Mouse (Mus musculus): Measurements from ENCODE around the gene Gm6880. TPM values are rescaled to one million over a fixed set of nuclear protein-coding genes. Genes with fewer than 3 reads are reported as not detected.

Gm6880 gene
- not detected in 2 replicates for polyA plus RNA-seq (2021; fragmentation: Nextera tagmentation)
- long read RNA-seq, experiment 1: 0 reads
- long read RNA-seq, experiment 2: 0 reads

DNA sequence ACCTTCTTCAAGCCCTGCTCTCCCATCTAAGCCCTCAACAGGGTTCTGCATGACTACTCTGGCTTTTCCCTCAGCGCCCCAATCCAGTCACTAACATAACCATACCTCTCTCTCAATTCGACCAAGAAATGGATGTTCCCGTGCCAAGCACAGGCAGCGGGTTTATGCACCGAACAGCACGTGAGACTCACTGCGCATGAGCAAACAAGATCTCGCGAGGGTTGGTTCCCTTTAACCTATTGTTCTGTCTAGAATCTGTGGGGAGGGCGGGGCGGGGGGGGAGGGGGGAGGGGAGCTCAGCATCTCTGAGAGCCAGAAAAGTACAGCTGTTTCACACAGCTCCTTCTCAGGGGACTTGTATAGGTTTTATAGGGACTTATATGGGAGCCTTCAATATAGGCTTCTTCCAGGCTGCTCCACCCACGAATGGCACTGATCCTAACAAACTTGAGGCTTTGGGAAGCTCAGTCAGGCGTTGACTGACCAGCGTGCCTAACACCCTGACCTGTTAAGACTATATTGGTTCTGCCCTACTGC is at the start of gene Gm6880:
Gene Gm6880 (minus strand): TSS at position 51 of the 537 bp plus-strand sequence.

Other genes starting within 250 kb of the Gm6880 start
- 2.1 and 4.3 TPM in 2 replicates for gene Flna, start 231.6 kb downstream of the Gm6880 start, polyA plus RNA-seq (2021; fragmentation: Nextera tagmentation)
- 7.1 and 8.8 TPM in 2 replicates for gene Emd, start 226.7 kb downstream of the Gm6880 start, polyA plus RNA-seq (2021; fragmentation: Nextera tagmentation)
- 1,201 and 1,311 TPM in 2 replicates for gene Rpl10, start 210.6 kb downstream of the Gm6880 start, polyA plus RNA-seq (2021; fragmentation: Nextera tagmentation)
- gene Taz, start 199.5 kb downstream of the Gm6880 start, polyA plus RNA-seq (2021; fragmentation: Nextera tagmentation): 29.8 and 29.9 TPM in 2 replicates
- gene Dnase1l1, start 199.1 kb downstream of the Gm6880 start, polyA plus RNA-seq (2021; fragmentation: Nextera tagmentation): 1.7 and 2.5 TPM in 2 replicates
- 140 and 145 TPM in 2 replicates for gene Atp6ap1, start 184.3 kb downstream of the Gm6880 start, polyA plus RNA-seq (2021; fragmentation: Nextera tagmentation)
- gene Gdi1, start 176.4 kb downstream of the Gm6880 start, polyA plus RNA-seq (2021; fragmentation: Nextera tagmentation): 178 and 191 TPM in 2 replicates
- 23.2 and 25.5 TPM in 2 replicates for gene Fam50a, start 168.4 kb downstream of the Gm6880 start, polyA plus RNA-seq (2021; fragmentation: Nextera tagmentation)
- gene Plxna3, start 152.3 kb downstream of the Gm6880 start, polyA plus RNA-seq (2021; fragmentation: Nextera tagmentation): 1.3 and 1.4 TPM in 2 replicates
- 44.3 and 46.1 TPM in 2 replicates for gene Lage3, start 127.8 kb downstream of the Gm6880 start, polyA plus RNA-seq (2021; fragmentation: Nextera tagmentation)
- gene Ubl4a, start 108.2 kb downstream of the Gm6880 start, polyA plus RNA-seq (2021; fragmentation: Nextera tagmentation): 95.4 and 96.6 TPM in 2 replicates
- gene Slc10a3, start 108.0 kb downstream of the Gm6880 start, polyA plus RNA-seq (2021; fragmentation: Nextera tagmentation): 4.0 and 4.5 TPM in 2 replicates
- gene Fam3a, start 88.1 kb downstream of the Gm6880 start, polyA plus RNA-seq (2021; fragmentation: Nextera tagmentation): 20.2 and 22.8 TPM in 2 replicates
- gene Ikbkg, start 88.1 kb downstream of the Gm6880 start, polyA plus RNA-seq (2021; fragmentation: Nextera tagmentation): 7.0 and 9.0 TPM in 2 replicates
- gene G6pdx, start 52.2 kb downstream of the Gm6880 start, polyA plus RNA-seq (2021; fragmentation: Nextera tagmentation): 19.0 and 19.5 TPM in 2 replicates
- not detected in 2 replicates for gene Olfr1326-ps1, start 93.5 kb upstream of the Gm6880 start, polyA plus RNA-seq (2021; fragmentation: Nextera tagmentation)
- gene Olfr1325, start 111.3 kb upstream of the Gm6880 start, polyA plus RNA-seq (2021; fragmentation: Nextera tagmentation): not detected in 2 replicates
- gene Gm5640, start 164.2 kb upstream of the Gm6880 start, polyA plus RNA-seq (2021; fragmentation: Nextera tagmentation): 0.08 and 0.25 TPM in 2 replicates